Mouse (Mus musculus): ENCODE data around the gene Pcnp.

DNA sequence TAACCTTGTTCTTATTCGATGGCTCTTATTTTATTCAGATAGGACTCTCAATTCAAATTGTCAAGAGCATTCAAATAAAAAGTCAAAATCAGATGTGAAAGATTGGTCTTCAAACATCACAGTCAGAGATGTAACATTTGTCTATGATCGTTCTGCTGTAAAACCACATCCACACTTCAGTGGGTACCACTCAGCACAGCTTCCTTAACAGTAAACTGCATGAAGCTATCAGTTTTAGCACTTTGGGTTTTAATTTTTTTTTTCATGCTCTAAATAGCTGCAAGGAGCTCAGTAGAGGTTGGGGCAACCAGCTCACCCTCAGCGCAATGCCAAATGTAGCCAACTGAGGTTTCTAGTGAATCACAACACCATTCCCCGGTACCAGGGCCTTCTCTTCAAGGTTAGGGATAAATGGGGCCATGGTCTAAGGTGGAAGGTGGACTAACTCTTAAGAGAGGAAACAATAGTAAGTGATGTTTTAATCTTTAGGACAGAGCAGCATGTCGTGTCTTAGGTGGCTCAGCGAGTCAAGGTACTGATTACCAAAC lies 39.1 kb upstream of the Pcnp start:
- TF ChIP-seq GATA1 (IDR thresholded peaks at IDR 0.05; ENCODE audit: low read length) (no peak), TAL1 (IDR thresholded peaks at IDR 0.05; ENCODE audit: low read length) (no peak)
